Mouse (Mus musculus): ENCODE results near the gene Ccdc122.
A peak's percentile ranks its signal among the peaks of the same experiment; 100 is the strongest.

DNA sequence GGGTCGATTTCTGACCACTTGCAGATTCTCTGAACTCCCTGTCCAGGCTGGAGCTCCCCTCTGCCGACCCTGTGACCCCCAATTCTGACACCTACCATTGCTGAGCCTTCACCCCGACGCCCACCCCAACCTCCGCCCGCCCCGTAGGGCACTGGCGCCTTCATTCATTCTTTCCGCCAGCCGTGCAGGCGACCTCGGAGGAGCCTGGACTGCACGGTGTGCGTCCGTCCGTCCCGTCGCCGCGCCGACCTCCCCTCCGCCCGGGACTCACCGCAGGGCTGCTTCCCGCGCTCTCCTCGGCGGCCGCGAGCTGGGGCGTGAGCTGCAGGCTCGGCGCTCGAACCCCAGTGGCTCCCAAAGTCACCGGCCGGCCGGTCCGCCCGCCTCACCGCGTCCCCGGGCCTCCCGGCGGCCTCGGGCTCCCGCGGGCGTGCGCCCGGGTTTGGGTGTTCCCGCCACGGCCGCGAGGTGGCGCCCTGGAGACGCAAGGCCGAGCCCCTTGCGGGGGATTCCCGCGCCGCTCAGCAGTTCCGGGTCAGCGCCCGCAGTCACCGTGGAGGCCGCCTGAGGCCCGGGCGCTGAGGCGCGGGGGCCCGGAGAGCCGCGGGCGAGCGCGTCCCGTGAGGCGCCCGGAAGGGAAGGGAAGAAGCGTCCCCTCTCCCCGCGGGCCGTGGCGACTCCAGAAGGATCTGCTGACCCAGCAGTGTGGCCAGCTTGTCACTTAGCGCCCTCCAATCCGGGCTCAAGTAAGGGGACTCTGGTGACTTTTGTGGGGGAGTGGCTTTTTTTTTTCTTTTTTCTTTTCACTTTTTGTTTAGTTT is at the start of gene Ccdc122, which contains the start of gene Lacc1:
- peak; percentile 53 for TF ChIP-seq CTCF (IDR thresholded peaks at IDR 0.05; ENCODE audit: low read depth, low read length)
- no peak for TF ChIP-seq POLR2A (IDR thresholded peaks at IDR 0.05; ENCODE audit: insufficient read depth, low read length)
- TF ChIP-seq EP300 (IDR thresholded peaks at IDR 0.05; ENCODE audit: insufficient read depth, low read depth, low read length) = no peak

All from ES-Bruce4 (cell line).